Mouse (Mus musculus) liver, postnatal 0 days (tissue): ENCODE data around the gene Brsk2. TPM values are rescaled to one million over a fixed set of nuclear protein-coding genes. Genes with fewer than 3 reads are reported as not detected.

ENCODE experiments used
- ATAC-seq: fragments of 200-750 bp; cut with Nextera tagmentation; 2 replicates; pipeline ENCODE4 v1.8.0; 2017; ENCODE audit warnings: mild to moderate bottlenecking, moderate library complexity
- DNase-seq: peaks from one replicate; pipeline ENCODE4 v3.0.0-alpha.2; 2016
- H3K27ac ChIP-seq: fragments of 300-500 bp; sonication (generic); 2 replicates; pipeline ENCODE4 v1.5.1; 2014; ENCODE audit warnings: antibody characterized with exemption, moderate library complexity, mild to moderate bottlenecking, low read depth
- H3K27me3 ChIP-seq: fragments of 300-500 bp; sonication (generic); 2 replicates; pipeline ENCODE4 v1.6.1; 2014; ENCODE audit warnings: low read length, control low read depth, mixed read lengths; ENCODE audit not compliant: insufficient read depth
- H3K36me3 ChIP-seq: fragments of 300-500 bp; sonication (generic); replicated peaks from 2 replicates; pipeline ENCODE4 v1.6.1; 2014; ENCODE audit warnings: mild to moderate bottlenecking, control low read depth, low read length, moderate library complexity, mixed read lengths; ENCODE audit not compliant: insufficient read depth
- H3K4me1 ChIP-seq: fragments of 300-500 bp; sonication (generic); 2 replicates; pipeline ENCODE4 v1.6.1; 2014; ENCODE audit warnings: antibody characterized with exemption, mild to moderate bottlenecking, control low read depth; ENCODE audit not compliant: insufficient read depth
- H3K4me2 ChIP-seq: fragments of 300-500 bp; sonication (generic); 2 replicates; pipeline ENCODE4 v1.6.1; 2014; ENCODE audit warnings: low read depth, mild to moderate bottlenecking, low read length, moderate library complexity, mixed read lengths
- H3K4me3 ChIP-seq: fragments of 300-500 bp; sonication (generic); 2 replicates; pipeline ENCODE4 v1.5.1; 2014; ENCODE audit warnings: low read depth, low read length
- H3K9ac ChIP-seq: fragments of 300-500 bp; sonication (generic); replicated peaks from 2 replicates; pipeline ENCODE4 v1.6.1; 2014; ENCODE audit warnings: mild to moderate bottlenecking, moderate library complexity
- H3K9me3 ChIP-seq: fragments of 300-500 bp; sonication (generic); 2 replicates; pipeline ENCODE4 v1.6.1; 2016; ENCODE audit warnings: mild to moderate bottlenecking, control low read depth, low read length, mixed read lengths
- CTCF ChIP-seq: sonication (generic); IDR thresholded peaks from 2 replicates; pipeline ENCODE4 v1.5.1; 2016; ENCODE audit warnings: antibody characterized with exemption, low read depth
- EP300 ChIP-seq: IDR thresholded peaks from 2 replicates; pipeline ENCODE4 v1.6.1; 2016; ENCODE audit warnings: antibody characterized with exemption, low read depth, mild to moderate bottlenecking
- WGBS: fragments of 180-500 bp; shearing (Covaris S2); extraction: QIAGEN DNeasy Blood & Tissue Kit; methylation state at CpG from one replicate; pipeline ENCODE4 v1.1.7; 2014; ENCODE audit not compliant: insufficient replicate concordance; 5-methylcytosine and 5-hydroxymethylcytosine counted together
- polyA plus RNA-seq: library from polyadenylated mRNA; unstranded; fragments of >200 nt; fragmentation: Nextera tagmentation; extraction: Ambion mirVana; gene quantifications from 2 replicates; pipeline ENCODE4 v1.2.1, GENCODE M21; 2015

Brsk2 gene
- polyA plus RNA-seq, 1 experiment from 2014 or later = 0.13 TPM

DNA sequence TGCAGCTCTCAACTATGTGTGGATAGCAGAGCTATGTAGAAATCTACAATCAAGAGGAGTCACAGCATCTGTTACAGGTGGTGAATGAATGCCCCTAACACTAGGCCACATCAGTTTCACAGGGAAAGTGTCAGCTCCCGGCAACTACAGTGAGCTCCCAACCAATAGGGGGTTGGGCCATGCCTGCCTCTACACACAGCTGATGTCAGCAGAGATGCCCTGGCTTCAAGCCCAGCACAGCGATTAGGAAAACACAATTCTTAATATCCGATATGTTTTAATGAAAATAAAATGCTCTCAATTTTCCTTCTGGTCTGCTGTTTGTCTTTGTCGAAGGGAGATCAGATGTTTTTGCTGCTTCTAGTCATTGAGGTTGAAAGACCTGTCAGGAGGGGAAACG is 6.1 kb upstream of the Brsk2 start:
- no peak for DNase-seq
- no peak for TF ChIP-seq EP300
- TF ChIP-seq CTCF = no peak
- Histone ChIP-seq H3K4me3 (no peak overlapping the region), H3K36me3 (no peaks in the 10 kb centered on the region), H3K4me1 (no peaks in the 10 kb centered on the region), H3K9me3 (no peaks in the 10 kb centered on the region), H3K4me2 (no peak overlapping the region), H3K9ac (no peak overlapping the region), H3K27me3 (peaks cover 17% of the 10 kb centered on the region), H3K27ac (no peak overlapping the region)
- WGBS = 59% methylated on average over 5 of the region's 5 CpGs
- ATAC-seq = no peak

DNA sequence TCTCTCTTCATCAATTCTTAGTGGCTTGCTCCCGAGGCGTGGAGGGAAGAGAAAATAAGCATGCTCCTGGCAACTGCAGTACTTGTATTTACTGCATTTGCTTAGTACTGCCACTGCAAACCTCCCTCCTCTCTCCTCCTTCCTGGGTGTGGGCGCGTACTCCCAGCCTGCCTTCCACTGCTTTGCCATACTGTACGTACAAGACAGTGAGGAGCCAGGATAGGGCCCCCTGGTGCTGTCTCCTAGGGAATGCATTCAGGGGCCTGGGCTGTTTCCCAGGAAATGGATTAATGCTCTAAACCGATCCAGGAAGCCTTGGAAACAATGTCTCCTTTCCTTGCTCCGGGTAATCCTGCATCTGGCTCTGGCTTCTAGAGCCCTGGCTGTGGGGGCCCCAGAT is 3.6 kb upstream of the Brsk2 start:
- ATAC-seq = no peak
- Histone ChIP-seq H3K4me1 (peaks cover 10% of the 10 kb centered on the region), H3K9ac (no peak overlapping the region), H3K4me2 (no peak overlapping the region), H3K4me3 (no peak overlapping the region), H3K27ac (no peak overlapping the region), H3K27me3 (peaks cover 38% of the 10 kb centered on the region), H3K9me3 (no peaks in the 10 kb centered on the region), H3K36me3 (no peaks in the 10 kb centered on the region)
- TF ChIP-seq EP300 (no peak), CTCF (no peak)
- no peak for DNase-seq
- WGBS = 37% methylated on average over 7 of the region's 7 CpGs

GRCm38 (mm10) chr7:141947512-141947911 is 2.0 kb upstream of the Brsk2 start:
- Histone ChIP-seq H3K9me3 (no peaks in the 10 kb centered on the region), H3K4me3 (no peak overlapping the region), H3K27me3 (peaks cover 50% of the 10 kb centered on the region), H3K4me1 (peaks cover 10% of the 10 kb centered on the region), H3K27ac (no peak overlapping the region), H3K36me3 (no peaks in the 10 kb centered on the region), H3K9ac (no peak overlapping the region), H3K4me2 (no peak overlapping the region)
- DNase-seq = no peak
- TF ChIP-seq EP300 (no peak), CTCF (no peak)
- ATAC-seq = no peak

DNA sequence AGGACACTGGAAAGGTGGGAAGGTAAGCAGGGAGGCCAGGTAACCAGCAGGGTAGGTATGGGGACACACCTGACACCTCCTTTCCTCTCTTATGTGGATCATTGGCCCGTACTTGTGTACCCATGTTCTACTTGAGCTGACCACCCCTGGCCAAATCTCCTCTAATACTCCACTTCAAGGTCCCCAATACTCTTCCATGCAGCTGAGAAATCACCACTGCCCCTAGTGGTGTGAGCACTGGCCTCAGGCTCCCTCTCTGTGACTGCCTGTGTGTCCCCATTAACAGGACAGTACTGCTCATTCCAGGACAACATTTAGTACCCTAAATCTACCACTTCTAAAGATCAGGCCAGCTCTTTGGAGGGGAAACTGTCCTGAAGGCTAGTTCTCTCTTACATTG is 1.5 kb upstream of the Brsk2 start:
- H3K27ac ChIP-seq = no peak overlapping the region
- no peak overlapping the region for H3K4me2 ChIP-seq
- DNase-seq (no peak), ATAC-seq (no peak)
- H3K27me3 ChIP-seq = peaks cover 55% of the 10 kb centered on the region
- TF ChIP-seq EP300 (no peak), CTCF (peak; percentile 32)
- H3K9ac ChIP-seq = no peak overlapping the region
- no peaks in the 10 kb centered on the region for H3K9me3 ChIP-seq
- H3K36me3 ChIP-seq = no peaks in the 10 kb centered on the region
- WGBS = 64% methylated on average over 1 of the region's 1 CpGs
- no peak overlapping the region for H3K4me3 ChIP-seq
- peaks cover 10% of the 10 kb centered on the region for H3K4me1 ChIP-seq

GRCm38 (mm10) chr7:141949799-141950103 is 200 bp downstream of the Brsk2 start:
- Histone ChIP-seq H3K9me3 (no peaks in the 10 kb centered on the region), H3K9ac (no peak overlapping the region), H3K4me2 (peak overlapping the region; percentile 69), H3K4me3 (peak overlapping the region; percentile 36), H3K27me3 (peaks cover 57% of the 10 kb centered on the region), H3K4me1 (peaks cover 10% of the 10 kb centered on the region), H3K36me3 (no peaks in the 10 kb centered on the region), H3K27ac (no peak overlapping the region)
- DNase-seq (no peak), ATAC-seq (peak; percentile 47)
- TF ChIP-seq CTCF (no peak), EP300 (no peak)
- 0% methylated on average over 12 of the region's 54 CpGs for WGBS

GRCm38 (mm10) chr7:141950104-141951013 is 808 bp downstream of the Brsk2 start:
- Histone ChIP-seq H3K9me3 (no peaks in the 10 kb centered on the region), H3K9ac (no peak overlapping the region), H3K27ac (no peak overlapping the region), H3K4me3 (peak overlapping the region; percentile 36; the same call in 1 of the 2 replicates), H3K36me3 (no peaks in the 10 kb centered on the region), H3K4me1 (peaks cover 10% of the 10 kb centered on the region), H3K27me3 (peaks cover 57% of the 10 kb centered on the region), H3K4me2 (peak overlapping the region; percentile 69)
- ATAC-seq (no peak), DNase-seq (no peak)
- 3% methylated on average over 39 of the region's 84 CpGs for WGBS
- TF ChIP-seq EP300 (no peak), CTCF (no peak)

DNA sequence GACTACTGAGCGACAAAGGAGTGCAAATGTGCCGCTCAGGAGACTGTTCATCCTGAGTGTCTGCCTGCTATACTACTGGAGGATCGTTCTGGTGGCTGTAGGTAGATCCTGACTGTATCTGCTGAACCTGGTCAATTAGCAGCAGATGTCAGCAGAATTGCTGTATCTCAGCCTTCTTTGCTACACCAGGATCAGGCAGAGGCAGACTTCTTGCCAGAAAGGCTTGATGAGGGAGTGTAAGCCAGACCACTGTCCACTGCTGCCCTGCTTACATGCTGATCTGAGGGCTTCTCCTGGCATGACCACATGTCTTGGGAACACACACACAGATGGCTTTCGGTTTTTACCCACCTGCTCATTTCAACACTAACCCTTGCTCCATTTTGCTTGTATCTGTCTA is 2.3 kb downstream of the Brsk2 start:
- peaks cover 10% of the 10 kb centered on the region for H3K4me1 ChIP-seq
- no peak for ATAC-seq
- no peak for DNase-seq
- H3K27me3 ChIP-seq = peaks cover 54% of the 10 kb centered on the region
- H3K4me3 ChIP-seq = no peak overlapping the region
- H3K27ac ChIP-seq = no peak overlapping the region
- WGBS = 85% methylated on average over 4 of the region's 4 CpGs
- H3K36me3 ChIP-seq = no peaks in the 10 kb centered on the region
- no peak for TF ChIP-seq EP300
- H3K9me3 ChIP-seq = no peaks in the 10 kb centered on the region
- no peak overlapping the region for H3K4me2 ChIP-seq
- no peak overlapping the region for H3K9ac ChIP-seq
